Mouse (Mus musculus): ENCODE measurements at regions not wholly inside any gene's neighbourhood (a gene's known extent, or its start where the extent isn't known, plus 50 kb on each side); places are given as distances from the start of the nearest gene placed in this dataset.

GRCm38 (mm10) chr10:95124476-95124875, 179.8 kb upstream of the Plxnc1 start:
- no peak for DNase-seq (ENCODE audit: low spot score in 2 of 2)

GRCm38 (mm10) chr10:95120007-95120406, 175.4 kb upstream of the Plxnc1 start:
- DNase-seq (ENCODE audit: low spot score in 2 of 2), result no peak

- no peak for DNase-seq (ENCODE audit: low spot score in 2 of 2)
Observed at GRCm38 (mm10) chr10:95118786-95119351, 174.2 kb upstream of the Plxnc1 start.

GRCm38 (mm10) chr10:95117731-95118212, 173.1 kb upstream of the Plxnc1 start:
- peak in 1 of 2 experiments; percentile 34 for DNase-seq (ENCODE audit: low spot score in 2 of 2)

GRCm38 (mm10) chr10:95117041-95117730, 172.6 kb upstream of the Plxnc1 start:
- DNase-seq (ENCODE audit: low spot score in 2 of 2), result no peak

GRCm38 (mm10) chr10:95116579-95117011, 172.0 kb upstream of the Plxnc1 start:
- DNase-seq (ENCODE audit: low spot score in 2 of 2), result no peak

GRCm38 (mm10) chr10:95112837-95113388, 168.3 kb upstream of the Plxnc1 start:
- DNase-seq (ENCODE audit: low spot score in 2 of 2), result no peak

- no peak for DNase-seq (ENCODE audit: low spot score in 2 of 2)
Observed at GRCm38 (mm10) chr10:95112231-95112774, 167.7 kb upstream of the Plxnc1 start.

- no peak for DNase-seq (ENCODE audit: low spot score in 2 of 2)
Observed at GRCm38 (mm10) chr10:95110786-95111185, 166.2 kb upstream of the Plxnc1 start.

GRCm38 (mm10) chr10:95109576-95109975, 164.9 kb upstream of the Plxnc1 start:
- no peak for DNase-seq (ENCODE audit: low spot score in 2 of 2)

GRCm38 (mm10) chr10:95107532-95108251, 163.1 kb upstream of the Plxnc1 start:
- DNase-seq (ENCODE audit: low spot score in 2 of 2), result no peak

GRCm38 (mm10) chr10:95103808-95104207, 159.2 kb upstream of the Plxnc1 start:
- no peak for DNase-seq (ENCODE audit: low spot score in 2 of 2)

GRCm38 (mm10) chr10:95102981-95103380, 158.3 kb upstream of the Plxnc1 start:
- DNase-seq (ENCODE audit: low spot score in 2 of 2), result no peak

GRCm38 (mm10) chr10:95099906-95100305, 155.3 kb upstream of the Plxnc1 start:
- peak in 1 of 2 experiments; percentile 62 for DNase-seq (ENCODE audit: low spot score in 2 of 2)

GRCm38 (mm10) chr10:95095847-95096246, 151.2 kb upstream of the Plxnc1 start:
- no peak for DNase-seq (ENCODE audit: low spot score in 2 of 2)

GRCm38 (mm10) chr10:95094771-95095170, 150.1 kb upstream of the Plxnc1 start:
- DNase-seq (ENCODE audit: low spot score in 2 of 2), result no peak

GRCm38 (mm10) chr10:95093266-95093665, 148.6 kb upstream of the Plxnc1 start:
- DNase-seq (ENCODE audit: low spot score in 2 of 2), result no peak

- no peak for DNase-seq (ENCODE audit: low spot score in 2 of 2)
Observed at GRCm38 (mm10) chr10:95091086-95091485, 146.5 kb upstream of the Plxnc1 start.

- no peak for DNase-seq (ENCODE audit: low spot score in 2 of 2)
Observed at GRCm38 (mm10) chr10:95090641-95091040, 146.0 kb upstream of the Plxnc1 start.

- no peak for DNase-seq (ENCODE audit: low spot score in 2 of 2)
Observed at GRCm38 (mm10) chr10:95090035-95090434, 145.4 kb upstream of the Plxnc1 start.

- DNase-seq (ENCODE audit: low spot score in 2 of 2), result peak; percentile 79 to 82
Observed at GRCm38 (mm10) chr10:95087864-95088570, 143.4 kb upstream of the Plxnc1 start.

Data from right cerebral cortex, postnatal 10 days (tissue).